Mouse (Mus musculus): ENCODE measurements around the gene Eef2k. TPM values are rescaled to one million over a fixed set of nuclear protein-coding genes. Genes with fewer than 3 reads are reported as not detected.

Eef2k gene
- polyA plus RNA-seq, 1 experiment: 5.0 TPM

DNA sequence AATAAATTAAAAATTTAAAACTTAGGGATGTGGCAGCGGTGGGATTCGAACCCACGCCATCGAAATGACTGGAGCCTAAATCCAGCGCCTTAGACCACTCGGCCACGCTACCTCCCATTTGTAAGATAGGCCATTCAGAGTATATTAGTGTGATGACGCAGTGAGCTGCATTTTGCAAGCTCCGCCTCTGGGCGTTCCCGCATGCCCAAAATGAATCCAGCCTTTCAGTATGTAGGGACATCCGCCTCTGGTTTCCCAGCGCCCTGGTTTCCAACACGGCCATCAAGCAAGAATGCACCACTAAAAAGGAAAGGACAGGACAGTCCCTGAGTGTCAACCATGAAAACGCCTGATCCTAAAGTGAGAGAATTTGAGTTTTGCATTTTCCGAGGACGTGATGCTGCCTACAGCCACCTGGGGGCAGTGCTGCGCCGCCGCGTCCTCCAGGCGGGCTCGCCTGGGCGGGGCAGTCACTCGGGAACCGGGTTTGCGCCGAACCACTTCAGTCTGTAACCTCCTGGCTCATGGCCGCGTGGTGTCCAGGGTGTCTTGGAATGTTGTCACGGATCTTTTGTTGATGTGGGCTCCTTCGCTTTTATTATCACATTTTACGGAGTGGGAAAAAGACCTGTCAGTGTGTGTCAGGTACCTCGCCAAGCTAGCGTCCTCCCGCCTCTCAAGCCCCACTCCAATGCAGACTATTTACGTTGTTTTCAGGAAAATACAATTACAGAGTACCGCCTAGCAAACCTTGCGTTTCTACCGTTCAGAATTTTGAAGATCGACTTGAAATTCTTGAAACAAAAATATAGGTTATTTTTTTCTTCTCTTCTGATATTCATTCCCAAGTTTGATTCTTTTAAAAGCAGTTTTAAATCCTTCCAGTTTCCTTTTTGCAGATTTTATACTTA, 6.9 kb upstream of the Eef2k start:
- H3K27ac ChIP-seq (replicated peaks; ENCODE audit: low read depth, low read length): peak overlapping the region; percentile 83
- H3K4me3 ChIP-seq (ENCODE audit: insufficient read depth, low read depth, low read length): peak overlapping the region; percentile 84
- H3K4me1 ChIP-seq (ENCODE audit: control insufficient read depth, insufficient read depth, insufficient read length, low read length): no peaks in the 10 kb centered on the region

DNA sequence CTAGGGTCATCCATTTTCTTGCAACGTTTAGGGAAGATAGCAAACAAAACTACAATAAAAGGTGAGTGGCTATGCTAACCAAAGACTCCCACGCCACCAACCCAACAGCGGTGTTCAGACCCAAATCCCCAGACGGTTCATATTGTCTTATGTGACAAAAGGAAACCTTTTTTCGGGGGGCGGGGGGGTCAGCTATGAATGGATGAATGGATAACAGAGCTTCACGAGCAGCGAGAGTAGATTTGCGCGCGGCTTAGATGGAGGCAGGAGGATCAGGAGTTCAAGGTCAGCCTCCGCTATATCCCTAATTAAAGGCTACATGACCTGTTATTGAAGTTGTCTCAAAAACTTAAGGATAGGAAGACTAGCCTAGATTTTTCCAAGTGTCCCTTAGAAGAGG, 6.3 kb upstream of the Eef2k start:
- peak overlapping the region; percentile 51 for H3K4me3 ChIP-seq (ENCODE audit: insufficient read depth, low read depth, low read length)
- no peaks in the 10 kb centered on the region for H3K4me1 ChIP-seq (ENCODE audit: control insufficient read depth, insufficient read depth, insufficient read length, low read length)
- no peak overlapping the region for H3K27ac ChIP-seq (replicated peaks; ENCODE audit: low read depth, low read length)

DNA sequence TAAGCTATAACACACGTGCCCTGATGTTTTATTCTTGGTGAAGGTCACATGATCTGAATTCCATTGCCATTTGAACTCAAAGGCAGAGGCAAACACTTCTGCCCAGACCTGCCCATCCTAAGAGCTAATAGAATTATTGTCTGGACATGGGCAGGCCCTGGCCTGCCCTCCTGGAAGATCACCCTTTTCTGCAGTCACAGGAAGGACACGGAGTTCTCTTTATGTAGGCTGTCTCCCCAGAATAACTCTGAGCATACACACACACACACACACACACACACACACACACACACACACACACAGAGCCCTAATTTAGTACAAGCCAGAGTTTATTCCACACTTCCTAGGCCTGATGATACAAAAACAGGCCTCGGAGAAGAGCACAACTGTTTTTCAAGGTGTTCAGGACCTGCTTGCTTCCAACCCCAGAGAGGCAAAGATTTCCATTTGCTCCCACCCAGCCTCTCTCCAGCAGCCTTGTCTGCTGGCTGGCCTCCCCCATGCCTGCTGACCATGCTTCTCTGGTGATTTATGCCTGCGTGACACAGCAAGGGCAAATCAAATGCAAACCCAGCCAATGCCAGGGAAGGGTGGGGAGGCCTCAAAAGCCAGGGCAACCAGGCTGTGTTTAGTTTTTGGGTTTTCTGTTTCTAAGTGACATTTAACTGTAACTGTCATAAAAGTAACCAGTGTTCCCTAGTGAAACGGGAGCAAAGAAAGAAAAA, 4.0 kb upstream of the Eef2k start:
- H3K27ac ChIP-seq (replicated peaks; ENCODE audit: low read depth, low read length): no peak overlapping the region
- no peak overlapping the region for H3K4me3 ChIP-seq (ENCODE audit: insufficient read depth, low read depth, low read length)
- H3K4me1 ChIP-seq (ENCODE audit: control insufficient read depth, insufficient read depth, insufficient read length, low read length): no peaks in the 10 kb centered on the region

DNA sequence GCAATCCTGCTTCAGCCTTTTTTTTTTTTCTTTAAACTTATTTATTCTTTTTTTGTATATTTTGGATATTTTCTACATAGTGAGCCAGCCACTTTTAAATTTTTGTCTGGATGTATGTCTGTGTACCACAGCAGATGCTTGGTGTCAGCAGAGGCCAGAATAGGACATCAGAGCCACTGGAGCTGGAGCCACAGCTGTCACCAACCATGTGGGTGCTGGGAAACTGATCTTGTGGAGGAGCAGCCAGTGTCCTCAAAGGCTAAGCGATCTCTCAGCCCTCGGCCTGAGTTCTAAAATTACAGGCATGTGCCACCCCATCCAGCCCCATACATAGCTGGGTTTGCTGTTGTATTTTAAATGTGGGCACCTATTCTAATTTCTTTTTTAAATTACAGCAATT, 2.8 kb upstream of the Eef2k start:
- Histone ChIP-seq H3K4me3 (ENCODE audit: insufficient read depth, low read depth, low read length) (no peak overlapping the region), H3K27ac (replicated peaks; ENCODE audit: low read depth, low read length) (no peak overlapping the region), H3K4me1 (ENCODE audit: control insufficient read depth, insufficient read depth, insufficient read length, low read length) (peaks cover 6% of the 10 kb centered on the region; the same call in 1 of the 2 replicates)

DNA sequence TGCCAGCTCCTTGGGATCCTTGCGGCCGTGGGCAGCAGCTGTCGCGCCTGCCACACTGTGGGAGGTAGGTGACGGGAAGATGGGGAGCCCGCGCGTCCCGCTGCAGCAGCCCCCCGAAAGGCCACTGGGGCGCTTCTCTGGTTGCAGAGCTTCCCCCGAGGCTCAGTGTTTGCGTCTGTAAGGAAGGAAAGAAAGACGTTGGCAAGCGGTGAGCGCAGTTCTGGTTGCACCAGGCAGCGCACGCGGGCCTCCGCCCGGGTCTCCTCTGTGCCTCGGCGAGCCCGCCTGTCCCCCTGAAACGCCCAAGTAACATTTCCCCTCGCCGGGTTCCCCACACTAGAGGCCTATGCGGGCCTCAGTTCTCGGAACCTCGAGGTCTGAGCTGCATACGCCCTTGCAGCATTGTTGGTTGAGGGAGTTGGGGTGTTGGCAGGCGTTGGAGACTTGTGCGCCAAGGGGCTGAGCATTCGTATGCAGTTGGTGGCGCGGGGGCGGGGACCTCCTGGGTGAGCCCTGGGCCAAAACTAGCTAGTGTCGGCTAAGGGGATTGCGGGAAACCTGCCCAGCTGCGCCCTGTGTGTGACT, 498 bp downstream of the Eef2k start:
- Histone ChIP-seq H3K4me1 (ENCODE audit: control insufficient read depth, insufficient read depth, insufficient read length, low read length) (peaks cover 6% of the 10 kb centered on the region; the same call in 1 of the 2 replicates), H3K4me3 (ENCODE audit: insufficient read depth, low read depth, low read length) (peak overlapping the region; percentile 73), H3K27ac (replicated peaks; ENCODE audit: low read depth, low read length) (peak overlapping the region; percentile 14)

DNA sequence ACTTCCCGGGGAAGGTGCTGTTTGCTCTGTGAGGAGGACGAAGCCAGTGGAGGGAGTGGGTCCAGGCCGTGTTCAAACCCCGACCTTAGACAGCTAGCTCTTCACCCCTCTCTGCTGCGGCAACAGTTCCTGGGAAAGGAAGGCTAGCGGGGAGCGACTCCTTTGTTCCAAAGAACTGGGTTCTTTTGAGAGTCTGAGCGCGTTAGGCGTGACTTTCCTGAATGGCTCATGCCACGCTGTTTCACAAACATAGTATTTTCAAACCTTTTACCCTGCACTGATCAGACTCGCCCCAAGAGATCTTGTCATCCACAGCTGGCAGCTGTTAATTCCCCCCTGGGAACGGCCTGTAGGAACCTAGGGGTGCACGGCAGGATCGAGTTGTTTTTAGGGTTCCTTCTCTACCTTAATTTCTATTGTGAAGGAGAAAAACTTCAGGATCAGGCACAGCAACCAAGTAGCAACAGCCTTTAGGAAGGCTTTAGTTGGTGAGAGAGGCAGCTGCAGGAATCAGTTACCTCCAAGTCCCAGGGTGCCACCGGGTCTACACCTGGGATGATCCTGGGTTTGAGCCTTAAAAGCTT, 1.3 kb downstream of the Eef2k start:
- Histone ChIP-seq H3K4me1 (ENCODE audit: control insufficient read depth, insufficient read depth, insufficient read length, low read length) (peaks cover 6% of the 10 kb centered on the region; the same call in 1 of the 2 replicates), H3K27ac (replicated peaks; ENCODE audit: low read depth, low read length) (peak overlapping the region; percentile 14; the same call in 1 of the 2 replicates), H3K4me3 (ENCODE audit: insufficient read depth, low read depth, low read length) (peak overlapping the region; percentile 73)

DNA sequence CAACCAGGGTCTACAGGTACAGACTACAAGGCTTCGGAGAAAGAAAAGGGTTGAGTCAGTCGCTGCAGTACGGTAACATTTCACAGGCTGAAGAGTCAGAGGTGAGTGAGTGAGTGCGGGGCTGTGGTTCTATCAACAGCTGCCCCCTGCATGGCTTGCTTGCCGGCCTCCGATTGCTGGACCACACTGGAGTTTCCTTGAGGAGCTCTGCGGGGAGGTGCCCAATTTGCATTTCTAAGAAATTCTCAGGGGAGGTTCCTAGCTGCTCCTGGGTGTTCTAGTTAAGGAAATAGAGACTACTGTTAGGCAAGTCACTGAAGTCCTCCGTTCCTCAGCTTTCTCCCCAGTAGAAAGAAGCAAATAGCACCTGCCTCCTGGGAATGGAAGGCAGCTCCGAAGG, 2.1 kb downstream of the Eef2k start:
- H3K4me1 ChIP-seq (ENCODE audit: control insufficient read depth, insufficient read depth, insufficient read length, low read length): peaks cover 6% of the 10 kb centered on the region; the same call in 1 of the 2 replicates
- peak overlapping the region; percentile 73; the same call in 1 of the 2 replicates for H3K4me3 ChIP-seq (ENCODE audit: insufficient read depth, low read depth, low read length)
- no peak overlapping the region for H3K27ac ChIP-seq (replicated peaks; ENCODE audit: low read depth, low read length)

DNA sequence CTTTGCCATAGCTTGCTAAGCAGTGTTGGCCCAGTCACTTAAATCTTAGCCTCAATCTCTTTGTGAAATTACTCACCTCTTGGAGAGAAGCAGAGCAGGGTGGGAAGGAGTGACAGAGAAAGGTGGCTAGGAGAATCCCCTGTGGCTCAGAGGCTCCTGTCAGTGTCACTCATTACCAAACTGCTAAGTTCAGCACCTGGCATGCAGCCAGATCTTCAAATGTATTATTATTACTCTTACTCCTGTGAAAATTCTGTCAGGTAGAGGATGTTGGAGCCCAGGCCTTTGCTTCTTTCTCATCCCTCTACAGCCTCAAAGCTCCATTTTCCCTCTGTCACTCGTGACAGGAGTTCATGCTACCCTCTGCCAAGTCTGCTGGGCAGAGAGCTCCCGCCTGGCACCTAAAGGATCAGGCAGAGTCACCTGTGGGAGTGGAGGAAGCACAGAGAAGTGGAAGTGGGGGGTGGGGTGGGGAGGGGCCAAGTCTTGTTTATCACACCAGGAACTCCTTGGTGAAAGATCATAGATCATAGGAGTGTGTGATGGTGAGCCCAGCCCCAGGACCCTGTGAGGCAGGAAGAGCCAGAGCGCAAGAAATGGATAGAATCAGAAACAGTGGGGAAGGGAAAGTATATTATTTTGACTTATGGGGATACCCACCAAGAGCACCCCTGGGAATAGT, 6.3 kb downstream of the Eef2k start:
- Histone ChIP-seq H3K4me1 (ENCODE audit: control insufficient read depth, insufficient read depth, insufficient read length, low read length) (peaks cover 16% of the 10 kb centered on the region), H3K27ac (replicated peaks; ENCODE audit: low read depth, low read length) (no peak overlapping the region), H3K4me3 (ENCODE audit: insufficient read depth, low read depth, low read length) (no peak overlapping the region)

DNA sequence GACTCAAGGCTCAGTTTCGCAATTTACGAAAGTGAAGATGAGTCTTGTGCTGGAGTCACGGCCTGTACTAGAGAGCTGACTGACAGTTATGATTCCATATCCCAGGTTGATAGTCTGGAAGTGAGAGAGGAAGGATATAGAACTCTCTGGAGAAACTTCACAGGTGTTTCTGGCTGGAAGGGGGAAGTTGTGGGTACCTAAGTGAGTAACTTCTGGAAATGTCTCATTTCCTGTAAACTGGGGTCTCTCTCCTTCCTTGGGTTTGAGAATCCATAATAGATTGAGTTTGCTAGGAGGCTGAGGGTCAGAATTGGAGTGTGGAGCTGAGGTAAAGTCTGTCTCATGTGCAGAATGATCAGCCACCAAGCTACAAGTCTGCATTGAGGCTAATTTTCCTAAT, 7.5 kb downstream of the Eef2k start:
- Histone ChIP-seq H3K27ac (replicated peaks; ENCODE audit: low read depth, low read length) (no peak overlapping the region), H3K4me3 (ENCODE audit: insufficient read depth, low read depth, low read length) (no peak overlapping the region), H3K4me1 (ENCODE audit: control insufficient read depth, insufficient read depth, insufficient read length, low read length) (peaks cover 10% of the 10 kb centered on the region; the same call in 1 of the 2 replicates)

DNA sequence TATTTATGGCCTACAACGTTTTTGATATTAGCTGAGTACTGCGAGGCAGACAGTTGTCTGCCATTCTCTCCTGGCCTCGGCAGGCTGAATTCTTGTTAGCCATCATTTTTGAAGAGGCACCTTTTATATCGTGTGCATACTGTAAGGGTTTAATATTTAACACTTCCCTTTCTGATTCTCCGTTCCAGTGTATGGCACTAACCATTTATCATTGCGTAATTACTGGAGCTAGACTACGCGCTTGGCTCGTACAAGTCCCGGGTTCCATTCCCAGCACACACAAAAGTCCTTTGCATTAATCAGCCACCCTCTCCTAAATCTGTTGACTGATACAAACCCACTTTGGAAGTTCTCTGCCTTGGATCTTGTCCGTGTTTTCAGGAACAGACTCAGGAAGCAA, 17.2 kb downstream of the Eef2k start:
- no peak overlapping the region for H3K27ac ChIP-seq (replicated peaks; ENCODE audit: low read depth, low read length)
- no peak overlapping the region for H3K4me3 ChIP-seq (ENCODE audit: insufficient read depth, low read depth, low read length)
- H3K4me1 ChIP-seq (ENCODE audit: control insufficient read depth, insufficient read depth, insufficient read length, low read length): no peaks in the 10 kb centered on the region; the same call in 1 of the 2 replicates

DNA sequence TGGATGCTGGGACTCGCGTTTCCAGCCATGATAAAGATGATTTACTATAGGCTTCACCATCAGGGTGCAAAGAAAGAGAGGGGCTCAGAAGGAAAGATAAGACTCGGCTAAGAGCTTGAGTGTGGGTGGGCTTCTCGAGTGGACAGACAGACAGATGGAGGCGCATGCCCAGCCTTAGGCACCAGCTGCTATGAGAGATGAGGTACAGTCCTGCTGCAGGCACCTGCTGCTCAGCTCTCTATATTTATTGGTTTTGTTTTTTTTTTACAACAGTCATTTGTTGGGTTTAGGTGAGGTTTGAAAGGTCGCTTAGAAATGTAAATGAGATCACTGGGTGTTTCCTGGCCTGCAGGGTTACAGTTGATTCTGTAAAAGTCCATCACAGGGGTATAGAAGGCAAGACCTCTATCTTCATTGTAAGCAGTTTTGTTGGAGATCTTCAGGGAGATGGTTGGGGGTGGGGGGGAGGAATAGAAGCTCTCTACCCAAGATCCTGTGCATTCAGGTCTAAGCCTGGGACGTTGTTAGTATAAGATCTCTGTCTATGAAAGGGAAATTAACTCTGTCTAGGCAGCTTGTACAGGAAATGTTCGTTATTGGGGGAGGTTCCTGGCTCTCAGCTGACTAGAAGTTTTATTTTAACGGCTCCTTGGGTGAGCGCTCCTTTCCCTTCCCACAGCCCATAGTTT, 18.3 kb downstream of the Eef2k start:
- Histone ChIP-seq H3K27ac (replicated peaks; ENCODE audit: low read depth, low read length) (no peak overlapping the region), H3K4me1 (ENCODE audit: control insufficient read depth, insufficient read depth, insufficient read length, low read length) (peaks cover 7% of the 10 kb centered on the region), H3K4me3 (ENCODE audit: insufficient read depth, low read depth, low read length) (no peak overlapping the region)

DNA sequence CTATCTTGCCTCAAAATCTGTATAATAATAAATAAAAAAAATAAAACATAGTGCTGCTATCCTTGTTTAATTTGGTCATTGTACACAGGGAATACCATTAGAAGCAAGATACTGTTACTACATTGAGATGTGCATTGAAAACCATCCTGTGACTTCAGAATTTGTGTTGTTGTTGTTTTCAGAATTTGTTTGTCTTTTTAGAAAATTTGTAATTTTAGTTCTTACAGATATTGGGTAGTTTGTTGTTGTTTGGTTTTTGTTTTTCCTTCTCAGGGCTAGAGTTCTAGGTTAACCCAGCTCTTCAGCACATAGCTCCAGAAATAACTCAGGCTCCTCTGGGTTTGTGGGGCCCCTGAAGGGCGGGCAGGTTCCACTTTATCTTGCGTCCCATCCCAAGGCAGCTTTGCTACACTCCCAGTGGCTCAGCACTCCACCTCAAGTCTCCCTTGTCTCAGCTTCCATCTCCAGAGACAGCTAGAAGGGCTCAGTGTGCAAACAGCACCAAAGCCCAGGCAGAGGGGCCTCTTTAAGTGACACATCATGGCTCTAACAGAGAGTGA, 18.9 kb downstream of the Eef2k start:
- no peak overlapping the region for H3K4me3 ChIP-seq (ENCODE audit: insufficient read depth, low read depth, low read length)
- peaks cover 10% of the 10 kb centered on the region for H3K4me1 ChIP-seq (ENCODE audit: control insufficient read depth, insufficient read depth, insufficient read length, low read length)
- H3K27ac ChIP-seq (replicated peaks; ENCODE audit: low read depth, low read length): no peak overlapping the region

DNA sequence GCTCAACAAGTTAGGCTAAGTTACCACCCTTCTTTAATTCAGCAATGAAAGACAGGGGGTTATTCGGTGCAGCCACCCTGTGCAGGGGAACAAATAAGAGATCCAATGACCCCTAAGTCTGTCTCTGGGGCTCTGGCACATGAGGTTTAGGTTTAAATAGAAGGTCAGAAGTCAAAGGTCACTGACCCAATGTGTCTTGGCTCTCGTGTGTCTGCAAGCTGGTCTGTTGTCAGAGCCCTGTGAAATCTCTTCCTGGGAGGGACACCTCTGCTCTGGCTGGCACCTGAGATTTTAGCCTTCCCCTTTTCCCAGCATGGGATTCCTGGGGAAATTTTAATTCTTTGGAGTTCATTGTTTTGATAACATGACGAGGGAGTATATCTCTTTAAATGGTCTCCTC, 19.6 kb downstream of the Eef2k start:
- Histone ChIP-seq H3K27ac (replicated peaks; ENCODE audit: low read depth, low read length) (no peak overlapping the region), H3K4me1 (ENCODE audit: control insufficient read depth, insufficient read depth, insufficient read length, low read length) (peaks cover 10% of the 10 kb centered on the region), H3K4me3 (ENCODE audit: insufficient read depth, low read depth, low read length) (no peak overlapping the region)

DNA sequence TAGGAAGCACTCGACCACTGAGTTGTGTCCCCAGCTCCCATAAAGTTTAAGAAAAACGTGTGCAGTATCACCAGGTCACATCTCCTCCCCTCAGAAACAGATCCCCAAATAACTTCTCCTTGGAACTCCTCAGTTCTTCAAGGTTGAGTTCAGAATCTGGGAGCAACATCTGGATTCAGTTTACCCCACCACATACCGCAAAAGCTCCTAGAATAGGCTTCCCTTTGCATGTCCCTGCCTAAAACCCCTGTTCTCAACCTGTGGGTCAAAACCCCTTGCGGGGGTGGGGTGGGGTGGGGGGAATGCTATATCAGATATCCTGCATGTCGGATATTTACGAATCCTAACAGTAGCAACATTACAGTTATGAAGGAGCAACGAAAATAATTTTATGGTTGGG, 20.0 kb downstream of the Eef2k start:
- H3K27ac ChIP-seq (replicated peaks; ENCODE audit: low read depth, low read length): no peak overlapping the region
- H3K4me3 ChIP-seq (ENCODE audit: insufficient read depth, low read depth, low read length): no peak overlapping the region
- peaks cover 10% of the 10 kb centered on the region for H3K4me1 ChIP-seq (ENCODE audit: control insufficient read depth, insufficient read depth, insufficient read length, low read length)
